Mouse (Mus musculus): ENCODE results near the gene Spata3. TPM values are rescaled to one million over a fixed set of nuclear protein-coding genes. Genes with fewer than 3 reads are reported as not detected.
A peak's percentile ranks its signal among the peaks of the same experiment; 100 is the strongest.
"Not testable (repeated sequence)": the region's sequence is repeated elsewhere in the genome, so short reads cannot be mapped to it uniquely, and the experiment has no call there.

Spata3 gene
- polyA plus RNA-seq, 1 experiment: not detected

DNA sequence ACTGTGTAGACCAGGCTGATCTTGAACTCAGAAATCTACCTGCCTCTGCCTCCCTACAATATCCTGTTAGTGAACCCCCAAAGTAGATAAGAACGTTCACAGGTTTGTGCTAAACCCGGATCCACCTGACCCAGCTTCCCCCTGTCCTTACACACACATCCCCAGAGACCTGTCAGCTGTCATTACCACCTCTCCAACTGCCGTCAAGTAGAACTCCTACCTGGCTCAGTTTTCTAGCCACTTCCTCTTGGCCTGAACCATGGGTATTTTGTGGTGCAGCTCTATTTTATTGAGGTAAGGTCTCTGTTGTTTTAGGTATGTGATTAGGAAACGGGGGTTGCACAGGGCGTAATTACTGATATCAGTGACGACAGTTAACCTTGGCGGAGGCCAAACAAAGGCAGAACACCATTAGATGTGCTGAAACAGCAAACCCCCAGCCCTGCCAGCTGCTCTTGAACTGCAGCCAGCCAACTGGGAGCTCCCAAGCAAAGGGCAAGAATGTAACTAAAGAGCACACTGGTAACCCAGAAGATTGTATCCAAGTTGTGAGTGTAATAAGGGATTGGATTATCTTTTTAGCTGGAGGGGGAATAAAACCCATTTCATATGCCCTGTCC, 34.8 kb upstream of the Spata3 start:
- Histone ChIP-seq H3K4me3 (ENCODE audit: extremely low read depth, insufficient read depth, insufficient read length) (no peak overlapping the region), H3K27me3 (ENCODE audit: control insufficient read depth, insufficient read depth, low read length) (no peaks in the 10 kb centered on the region), H3K4me1 (ENCODE audit: control insufficient read depth, insufficient read depth, insufficient read length) (peaks cover 5% of the 10 kb centered on the region; the same call in 1 of the 2 replicates), H3K27ac (ENCODE audit: insufficient read depth, low read length) (no peak overlapping the region), H3K36me3 (ENCODE audit: control insufficient read depth, insufficient read depth, low read length) (no peaks in the 10 kb centered on the region)
- TF ChIP-seq POLR2A (IDR thresholded peaks at IDR 0.05; ENCODE audit: low read depth, low read length): no peak
- TF ChIP-seq CTCF (IDR thresholded peaks at IDR 0.05; ENCODE audit: extremely low read depth, insufficient read depth, insufficient read length, insufficient replicate concordance): no peak
- 29% methylated on average over 7 of the region's 7 CpGs for WGBS
- DNase-seq (ENCODE audit: low read depth in 1 of 2, low spot score in 2 of 2): peak; percentile 31 to 45

DNA sequence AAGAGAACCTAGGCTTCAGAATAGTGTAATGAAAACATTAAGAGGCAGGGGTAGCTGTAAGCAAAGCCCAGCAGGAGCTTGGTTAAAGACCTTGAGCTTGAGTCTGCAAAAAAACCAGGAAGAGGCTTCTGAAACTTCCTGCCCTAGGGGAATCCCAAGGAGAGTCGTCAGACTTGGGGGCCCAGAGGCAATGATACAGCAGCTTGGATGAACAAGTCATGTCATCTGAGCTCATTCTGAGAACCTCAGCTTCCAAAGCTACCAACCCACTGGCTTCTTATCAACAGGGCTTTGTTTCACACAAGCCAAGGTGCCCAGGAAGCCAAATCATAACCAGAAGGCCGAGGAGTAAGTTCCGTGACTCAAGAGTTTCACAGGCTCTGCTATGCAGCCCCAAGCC, 30.8 kb upstream of the Spata3 start:
- DNase-seq (ENCODE audit: low read depth in 1 of 2, low spot score in 2 of 2): no peak
- Histone ChIP-seq H3K27ac (ENCODE audit: insufficient read depth, low read length) (no peak overlapping the region), H3K4me1 (ENCODE audit: control insufficient read depth, insufficient read depth, insufficient read length) (peaks cover 7% of the 10 kb centered on the region; the same call in 1 of the 2 replicates), H3K27me3 (ENCODE audit: control insufficient read depth, insufficient read depth, low read length) (no peaks in the 10 kb centered on the region), H3K4me3 (ENCODE audit: extremely low read depth, insufficient read depth, insufficient read length) (no peak overlapping the region), H3K36me3 (ENCODE audit: control insufficient read depth, insufficient read depth, low read length) (no peaks in the 10 kb centered on the region)
- TF ChIP-seq CTCF (IDR thresholded peaks at IDR 0.05; ENCODE audit: extremely low read depth, insufficient read depth, insufficient read length, insufficient replicate concordance): no peak
- no peak for TF ChIP-seq POLR2A (IDR thresholded peaks at IDR 0.05; ENCODE audit: low read depth, low read length)
- 48% methylated on average over 3 of the region's 3 CpGs for WGBS

GRCm38 (mm10) chr1:85988351-85988750, 28.3 kb upstream of the Spata3 start:
- 24% methylated on average over 4 of the region's 4 CpGs for WGBS
- TF ChIP-seq POLR2A (IDR thresholded peaks at IDR 0.05; ENCODE audit: low read depth, low read length) (no peak), CTCF (IDR thresholded peaks at IDR 0.05; ENCODE audit: extremely low read depth, insufficient read depth, insufficient read length, insufficient replicate concordance) (no peak)
- H3K27ac ChIP-seq (ENCODE audit: insufficient read depth, low read length): no peak overlapping the region; the same call in 1 of the 2 replicates

GRCm38 (mm10) chr1:85988882-85989281, 27.7 kb upstream of the Spata3 start:
- H3K4me1 ChIP-seq (ENCODE audit: control insufficient read depth, insufficient read depth, insufficient read length); H3K27me3 ChIP-seq (ENCODE audit: control insufficient read depth, insufficient read depth, low read length); H3K36me3 ChIP-seq (ENCODE audit: control insufficient read depth, insufficient read depth, low read length); H3K4me3 ChIP-seq (ENCODE audit: extremely low read depth, insufficient read depth, insufficient read length); H3K27ac ChIP-seq (ENCODE audit: insufficient read depth, low read length); DNase-seq (ENCODE audit: low read depth in 1 of 2, low spot score in 2 of 2): not testable (repeated sequence)
- 49% methylated on average over 4 of the region's 4 CpGs for WGBS

More at GRCm38 (mm10) chr1:85988351-85988750, 28.3 kb upstream of the Spata3 start:
- Histone ChIP-seq H3K4me1 (ENCODE audit: control insufficient read depth, insufficient read depth, insufficient read length) (peaks cover 7% of the 10 kb centered on the region; the same call in 1 of the 2 replicates), H3K36me3 (ENCODE audit: control insufficient read depth, insufficient read depth, low read length) (no peaks in the 10 kb centered on the region), H3K27me3 (ENCODE audit: control insufficient read depth, insufficient read depth, low read length) (no peaks in the 10 kb centered on the region), H3K4me3 (ENCODE audit: extremely low read depth, insufficient read depth, insufficient read length) (no peak overlapping the region)
- peak in 1 of 2 experiments; percentile 44 for DNase-seq (ENCODE audit: low read depth in 1 of 2, low spot score in 2 of 2)

DNA sequence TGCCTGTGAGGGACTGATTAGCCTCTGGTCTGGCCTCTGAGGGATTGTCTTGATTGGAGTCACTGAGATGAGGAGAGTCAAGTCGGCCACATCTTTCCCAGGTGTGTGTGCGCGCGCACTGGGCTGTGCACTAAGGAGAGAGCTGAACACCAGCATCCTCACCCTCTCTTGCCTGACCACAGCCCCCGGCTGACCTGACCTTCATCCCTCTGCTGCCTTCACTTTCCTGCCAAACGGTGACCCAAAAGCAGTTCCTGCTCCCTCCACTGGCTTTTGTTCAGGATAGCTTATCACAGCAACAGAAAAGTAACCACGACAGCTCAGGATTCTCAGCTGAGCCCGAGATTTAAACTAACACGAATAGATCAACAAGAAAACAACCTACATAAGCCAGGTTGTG, 24.4 kb upstream of the Spata3 start:
- DNase-seq (ENCODE audit: low read depth in 1 of 2, low spot score in 2 of 2): no peak
- TF ChIP-seq POLR2A (IDR thresholded peaks at IDR 0.05; ENCODE audit: low read depth, low read length) (no peak), CTCF (IDR thresholded peaks at IDR 0.05; ENCODE audit: extremely low read depth, insufficient read depth, insufficient read length, insufficient replicate concordance) (no peak)
- no peak overlapping the region for H3K27ac ChIP-seq (ENCODE audit: insufficient read depth, low read length)
- H3K27me3 ChIP-seq (ENCODE audit: control insufficient read depth, insufficient read depth, low read length): no peaks in the 10 kb centered on the region
- 81% methylated on average over 9 of the region's 9 CpGs for WGBS
- no peak overlapping the region for H3K4me3 ChIP-seq (ENCODE audit: extremely low read depth, insufficient read depth, insufficient read length)
- peaks cover 4% of the 10 kb centered on the region; the same call in 1 of the 2 replicates for H3K4me1 ChIP-seq (ENCODE audit: control insufficient read depth, insufficient read depth, insufficient read length)
- H3K36me3 ChIP-seq (ENCODE audit: control insufficient read depth, insufficient read depth, low read length): no peaks in the 10 kb centered on the region

DNA sequence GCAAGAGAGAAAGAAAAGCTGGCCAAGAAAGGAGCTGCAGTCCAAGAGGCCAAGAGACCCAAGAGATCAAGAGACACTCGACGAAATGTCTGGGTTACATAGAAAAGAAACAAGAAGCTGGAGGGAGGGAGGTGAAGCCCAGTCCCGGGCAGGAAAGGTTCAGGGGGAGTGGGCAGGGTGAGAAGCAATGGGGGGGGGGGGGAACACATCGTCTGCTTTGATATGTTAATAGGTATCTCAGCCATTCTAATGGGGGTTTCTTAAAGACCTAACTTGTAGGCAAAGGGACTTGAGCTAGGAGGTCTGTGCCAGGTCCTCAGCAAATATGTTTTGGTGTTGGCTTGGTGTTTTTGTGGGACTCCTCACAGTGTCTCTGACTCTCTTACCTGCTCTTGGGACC, 23.1 kb upstream of the Spata3 start:
- DNase-seq (ENCODE audit: low read depth in 1 of 2, low spot score in 2 of 2): no peak
- H3K4me1 ChIP-seq (ENCODE audit: control insufficient read depth, insufficient read depth, insufficient read length): peaks cover 2% of the 10 kb centered on the region; the same call in 1 of the 2 replicates
- 83% methylated on average over 4 of the region's 4 CpGs for WGBS
- TF ChIP-seq CTCF (IDR thresholded peaks at IDR 0.05; ENCODE audit: extremely low read depth, insufficient read depth, insufficient read length, insufficient replicate concordance) (no peak), POLR2A (IDR thresholded peaks at IDR 0.05; ENCODE audit: low read depth, low read length) (no peak)
- H3K4me3 ChIP-seq (ENCODE audit: extremely low read depth, insufficient read depth, insufficient read length): no peak overlapping the region
- no peak overlapping the region for H3K27ac ChIP-seq (ENCODE audit: insufficient read depth, low read length)
- H3K27me3 ChIP-seq (ENCODE audit: control insufficient read depth, insufficient read depth, low read length): no peaks in the 10 kb centered on the region
- H3K36me3 ChIP-seq (ENCODE audit: control insufficient read depth, insufficient read depth, low read length): no peaks in the 10 kb centered on the region

DNA sequence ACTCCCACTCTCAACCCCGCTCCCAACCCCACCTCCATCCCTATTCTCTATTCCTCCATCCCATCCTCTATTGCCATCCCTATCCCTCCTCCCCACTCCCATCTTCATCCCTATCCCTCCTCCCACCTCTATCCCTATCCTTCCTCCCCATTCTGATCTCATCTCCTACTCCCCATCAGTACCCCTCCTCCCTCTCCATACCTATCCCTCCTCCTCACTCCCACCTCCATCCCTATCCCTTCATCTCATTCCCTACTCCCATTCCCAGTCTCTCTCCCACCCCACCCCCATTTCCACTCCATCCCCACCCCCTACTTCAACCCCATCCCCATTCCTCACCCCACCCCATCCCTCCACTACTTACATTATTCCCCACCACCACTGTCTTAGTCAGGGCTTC, 19.4 kb upstream of the Spata3 start:
- TF ChIP-seq POLR2A (IDR thresholded peaks at IDR 0.05; ENCODE audit: low read depth, low read length) (no peak), CTCF (IDR thresholded peaks at IDR 0.05; ENCODE audit: extremely low read depth, insufficient read depth, insufficient read length, insufficient replicate concordance) (no peak)
- Histone ChIP-seq H3K27me3 (ENCODE audit: control insufficient read depth, insufficient read depth, low read length) (no peaks in the 10 kb centered on the region), H3K4me1 (ENCODE audit: control insufficient read depth, insufficient read depth, insufficient read length) (peaks cover 3% of the 10 kb centered on the region; the same call in 1 of the 2 replicates), H3K27ac (ENCODE audit: insufficient read depth, low read length) (no peak overlapping the region), H3K36me3 (ENCODE audit: control insufficient read depth, insufficient read depth, low read length) (no peaks in the 10 kb centered on the region), H3K4me3 (ENCODE audit: extremely low read depth, insufficient read depth, insufficient read length) (no peak overlapping the region)
- 94% methylated on average over 1 of the region's 1 CpGs for WGBS
- no peak for DNase-seq (ENCODE audit: low read depth in 1 of 2, low spot score in 2 of 2)

Measured in spleen, adult 2 months (tissue).